Mouse (Mus musculus) kidney, embryonic 14.5 days (tissue): ENCODE data around the gene Arhgef3. TPM values are rescaled to one million over a fixed set of nuclear protein-coding genes. Genes with fewer than 3 reads are reported as not detected.

Source experiments
- ATAC-seq: fragments of 200-750 bp; cut with Nextera tagmentation; 2 replicates; pipeline ENCODE4 v1.8.0; 2017; ENCODE audit warnings: moderate number of reproducible peaks, mild to moderate bottlenecking, moderate TSS enrichment, moderate library complexity; ENCODE audit not compliant: low FRiP score, low TSS enrichment
- H3K27ac ChIP-seq: fragments of 300-500 bp; sonication (generic); 2 replicates; pipeline ENCODE4 v1.5.1; 2014; ENCODE audit warnings: low read depth, mild to moderate bottlenecking, low read length, moderate library complexity, mixed read lengths
- H3K27me3 ChIP-seq: fragments of 300-500 bp; sonication (generic); 2 replicates; pipeline ENCODE4 v1.6.1; 2014; ENCODE audit warnings: mild to moderate bottlenecking, low read length; ENCODE audit not compliant: control insufficient read depth, insufficient read depth
- H3K36me3 ChIP-seq: fragments of 300-500 bp; sonication (generic); 2 replicates; pipeline ENCODE4 v1.6.1; 2014; ENCODE audit warnings: low read length, mixed read lengths; ENCODE audit not compliant: control insufficient read depth, insufficient read depth
- H3K4me1 ChIP-seq: fragments of 300-500 bp; sonication (generic); 2 replicates; pipeline ENCODE4 v1.6.1; 2014; ENCODE audit warnings: low read length, mixed read lengths; ENCODE audit not compliant: control insufficient read depth, insufficient read depth
- H3K4me2 ChIP-seq: fragments of 300-500 bp; sonication (generic); replicated peaks from 2 replicates; pipeline ENCODE4 v1.6.1; 2014; ENCODE audit warnings: low read depth, mild to moderate bottlenecking, low read length
- H3K4me3 ChIP-seq: fragments of 300-500 bp; sonication (generic); 2 replicates; pipeline ENCODE4 v1.5.1; 2014; ENCODE audit warnings: mild to moderate bottlenecking, low read length
- H3K9ac ChIP-seq: fragments of 300-500 bp; sonication (generic); 2 replicates; pipeline ENCODE4 v1.6.1; 2014; ENCODE audit warnings: low read depth, mild to moderate bottlenecking, low read length, moderate library complexity
- H3K9me3 ChIP-seq: fragments of 300-500 bp; sonication (generic); 2 replicates; pipeline ENCODE4 v1.6.1; 2016; ENCODE audit warnings: low read length; ENCODE audit not compliant: control insufficient read depth
- whole genome bisulfite sequencing: fragments of 180-500 bp; shearing (Covaris S2); extraction: QIAGEN DNeasy Blood & Tissue Kit; methylation state at CpG from one replicate; pipeline ENCODE4 v1.1.7; 2014; 5-methylcytosine and 5-hydroxymethylcytosine counted together
- polyA plus RNA-seq: library from polyadenylated mRNA; unstranded; fragments of >200 nt; fragmentation: Nextera tagmentation; extraction: Ambion mirVana; gene quantifications from 2 replicates; pipeline ENCODE4 v1.2.1, GENCODE M21; 2014

Gene Arhgef3
- polyA plus RNA-seq, 1 experiment from 2014 or later = 15.0 TPM

DNA sequence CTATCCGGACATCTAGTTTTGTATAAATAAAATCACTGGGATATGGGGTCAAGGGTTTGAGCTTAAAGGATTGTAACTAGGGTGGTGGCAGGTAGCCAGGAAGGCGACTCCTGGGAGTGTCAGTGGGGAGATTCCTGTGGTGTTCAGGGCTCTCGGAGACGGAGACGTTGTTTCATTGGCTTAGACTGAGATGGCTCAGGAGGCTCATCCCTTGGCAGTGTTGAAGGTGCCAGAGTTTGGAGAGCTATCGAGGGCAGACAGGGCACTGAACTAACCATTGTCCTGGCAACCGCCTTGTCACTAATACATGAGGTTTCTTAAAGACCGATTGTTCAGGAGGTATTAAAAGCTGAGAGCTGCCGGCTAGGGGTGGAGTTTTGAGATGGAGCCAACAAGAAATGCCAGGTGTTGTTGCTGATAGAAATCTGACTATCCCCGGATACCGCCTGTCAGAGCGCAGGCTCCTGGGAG lies 60.2 kb downstream of the Arhgef3 start:
- 65% methylated on average over 12 of the region's 12 CpGs for WGBS
- H3K4me1 ChIP-seq = no peaks in the 10 kb centered on the region; the same call in 1 of the 2 replicates
- no peak for ATAC-seq

DNA sequence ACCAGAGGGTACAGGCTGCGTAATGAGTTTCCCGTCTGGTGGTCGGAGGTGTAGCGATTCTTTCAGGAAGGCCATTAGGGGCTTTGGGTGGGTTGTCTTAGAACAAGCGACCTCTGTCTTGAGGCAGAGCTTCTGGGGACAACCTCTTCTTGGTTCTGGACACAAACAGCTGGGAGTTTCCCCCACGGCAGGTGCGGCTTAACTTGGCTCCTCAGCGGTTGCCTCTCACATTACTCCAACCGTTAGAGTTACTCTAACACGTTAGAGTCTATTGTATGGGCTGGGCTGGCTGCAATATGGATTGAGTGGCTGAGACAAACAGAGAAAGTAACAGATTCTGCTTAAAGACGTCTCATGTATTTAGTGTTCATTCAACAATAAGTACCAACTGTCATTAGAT lies 60.6 kb downstream of the Arhgef3 start:
- H3K9me3 ChIP-seq = no peaks in the 10 kb centered on the region; the same call in 1 of the 2 replicates
- no peaks in the 10 kb centered on the region for H3K27me3 ChIP-seq
- no peak overlapping the region for H3K27ac ChIP-seq
- H3K4me2 ChIP-seq = no peak overlapping the region
- ATAC-seq = no peak
- no peaks in the 10 kb centered on the region for H3K36me3 ChIP-seq
- H3K9ac ChIP-seq = no peak overlapping the region
- 71% methylated on average over 11 of the region's 11 CpGs for WGBS
- no peaks in the 10 kb centered on the region; the same call in 1 of the 2 replicates for H3K4me1 ChIP-seq
- H3K4me3 ChIP-seq = no peak overlapping the region

More for the DNA sequence above, 60.2 kb downstream of the Arhgef3 start:
- Histone ChIP-seq H3K4me2 (no peak overlapping the region), H3K9me3 (no peaks in the 10 kb centered on the region; the same call in 1 of the 2 replicates), H3K36me3 (no peaks in the 10 kb centered on the region), H3K4me3 (no peak overlapping the region), H3K27ac (no peak overlapping the region), H3K27me3 (no peaks in the 10 kb centered on the region), H3K9ac (no peak overlapping the region)

DNA sequence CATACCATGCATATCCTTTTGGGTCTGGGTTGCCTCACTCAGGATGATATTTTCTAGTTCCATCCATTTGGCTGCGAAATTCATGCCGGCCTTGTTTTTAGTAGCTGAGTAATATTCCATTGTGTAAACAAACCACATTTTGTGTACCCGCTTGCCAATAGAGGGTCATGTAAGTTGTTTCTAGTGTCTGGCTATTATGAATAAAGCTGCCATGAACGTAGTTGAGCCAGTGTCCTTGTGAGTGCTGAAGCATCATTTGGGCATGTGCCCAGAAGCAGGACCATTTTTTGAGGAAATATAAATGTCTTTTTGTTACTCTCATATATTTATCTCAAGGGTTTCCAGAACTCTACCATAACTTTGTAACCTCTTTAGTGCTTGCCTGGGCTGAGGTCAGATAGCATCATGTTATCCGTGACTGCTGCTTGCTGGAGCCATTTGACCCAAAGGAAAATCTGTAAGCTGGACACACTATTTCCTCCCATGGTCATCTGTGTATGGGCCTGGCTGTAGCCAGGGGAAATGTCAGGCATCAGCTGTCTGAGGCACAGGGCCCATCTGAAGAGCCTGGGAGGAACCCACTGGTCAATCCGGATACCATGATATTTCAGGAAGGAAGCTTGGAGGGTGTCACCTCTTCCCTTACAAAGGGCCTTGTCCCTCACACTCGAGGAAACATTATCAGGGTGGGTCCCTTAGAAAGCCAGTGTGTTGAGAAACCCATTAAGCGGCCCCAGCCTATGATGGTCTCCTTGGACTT lies 63.3 kb downstream of the Arhgef3 start:
- ATAC-seq = no peak
- Histone ChIP-seq H3K27ac (no peak overlapping the region), H3K4me3 (no peak overlapping the region)

DNA sequence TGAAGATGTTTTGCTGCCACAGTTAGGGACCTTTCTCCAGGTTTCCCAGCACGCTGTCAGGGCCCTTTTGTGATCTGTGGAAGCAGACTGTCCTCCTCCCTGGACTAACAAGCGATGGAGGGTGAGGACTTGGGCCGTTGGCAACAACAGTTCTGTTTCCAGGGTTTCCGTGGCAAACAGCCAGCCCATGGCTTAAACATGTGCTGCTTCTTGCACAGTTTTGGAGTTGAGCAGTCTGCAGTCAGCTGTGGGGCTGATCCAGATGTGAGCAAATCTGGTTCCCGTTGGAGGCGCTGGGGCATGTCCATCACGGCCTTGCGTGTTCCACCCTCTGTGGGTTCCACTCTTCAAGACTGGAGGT lies 63.8 kb downstream of the Arhgef3 start:
- H3K4me2 ChIP-seq = no peak overlapping the region
- no peaks in the 10 kb centered on the region for H3K36me3 ChIP-seq
- peaks cover 13% of the 10 kb centered on the region for H3K4me1 ChIP-seq
- H3K9me3 ChIP-seq = no peaks in the 10 kb centered on the region
- WGBS = 82% methylated on average over 8 of the region's 8 CpGs
- H3K27me3 ChIP-seq = no peaks in the 10 kb centered on the region
- H3K4me3 ChIP-seq = no peak overlapping the region
- H3K9ac ChIP-seq = no peak overlapping the region
- H3K27ac ChIP-seq = no peak overlapping the region
- no peak for ATAC-seq

More for the DNA sequence above, 63.3 kb downstream of the Arhgef3 start:
- H3K9ac ChIP-seq = no peak overlapping the region
- no peaks in the 10 kb centered on the region for H3K36me3 ChIP-seq
- H3K4me1 ChIP-seq = peaks cover 9% of the 10 kb centered on the region
- no peak overlapping the region for H3K4me2 ChIP-seq
- H3K9me3 ChIP-seq = no peaks in the 10 kb centered on the region
- WGBS = 83% methylated on average over 8 of the region's 8 CpGs
- H3K27me3 ChIP-seq = no peaks in the 10 kb centered on the region

DNA sequence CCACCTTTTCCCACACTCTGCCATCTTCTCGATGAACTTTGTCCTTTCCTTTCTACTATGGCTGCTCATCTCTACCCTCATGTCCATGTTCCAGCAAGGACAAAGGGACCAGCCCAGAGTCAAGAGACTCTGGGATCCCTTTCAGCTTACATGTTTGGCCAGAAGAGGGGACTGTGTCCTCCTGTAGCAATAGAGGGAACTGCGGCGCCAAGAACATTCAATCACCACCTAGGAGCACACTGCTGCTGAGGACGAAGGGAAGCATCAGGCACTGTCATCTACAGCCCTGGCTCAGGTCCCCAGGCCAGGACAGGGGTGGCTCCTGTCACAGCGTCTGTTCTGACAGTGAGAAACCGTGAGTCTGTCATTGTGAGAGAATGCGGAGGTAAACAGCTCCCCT lies 65.1 kb downstream of the Arhgef3 start:
- no peak overlapping the region for H3K4me2 ChIP-seq
- no peaks in the 10 kb centered on the region for H3K27me3 ChIP-seq
- no peaks in the 10 kb centered on the region for H3K9me3 ChIP-seq
- no peak overlapping the region for H3K9ac ChIP-seq
- ATAC-seq = no peak
- no peak overlapping the region for H3K27ac ChIP-seq
- H3K4me3 ChIP-seq = no peak overlapping the region
- 79% methylated on average over 7 of the region's 7 CpGs for WGBS
- H3K4me1 ChIP-seq = peaks cover 13% of the 10 kb centered on the region
- H3K36me3 ChIP-seq = no peaks in the 10 kb centered on the region

DNA sequence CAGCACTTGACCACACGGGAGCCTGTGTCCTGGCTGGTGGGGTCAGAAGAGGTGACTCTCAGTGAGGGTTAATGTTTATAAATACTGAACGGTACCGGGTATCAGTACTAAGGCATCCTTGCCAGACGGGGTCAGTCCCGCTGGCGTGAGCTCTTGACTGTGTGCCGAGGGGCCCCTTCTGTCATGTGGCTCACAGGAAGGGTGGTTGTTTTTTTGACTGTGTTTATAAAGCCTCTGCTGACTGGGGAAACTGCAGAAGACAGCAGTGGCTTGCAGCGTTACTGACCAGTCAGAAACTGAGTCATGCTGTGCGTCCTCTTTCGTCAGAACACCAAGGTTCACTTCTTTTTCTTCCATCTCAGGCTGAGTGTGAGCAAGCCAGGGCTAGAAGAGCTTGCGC lies 67.4 kb downstream of the Arhgef3 start:
- no peak overlapping the region for H3K4me3 ChIP-seq
- no peak overlapping the region for H3K27ac ChIP-seq
- H3K9me3 ChIP-seq = no peaks in the 10 kb centered on the region
- ATAC-seq = no peak; the same call in 1 of the 2 replicates
- no peaks in the 10 kb centered on the region for H3K27me3 ChIP-seq
- no peak overlapping the region for H3K9ac ChIP-seq
- no peak overlapping the region for H3K4me2 ChIP-seq
- peaks cover 13% of the 10 kb centered on the region for H3K4me1 ChIP-seq
- H3K36me3 ChIP-seq = no peaks in the 10 kb centered on the region
- 42% methylated on average over 11 of the region's 11 CpGs for WGBS

DNA sequence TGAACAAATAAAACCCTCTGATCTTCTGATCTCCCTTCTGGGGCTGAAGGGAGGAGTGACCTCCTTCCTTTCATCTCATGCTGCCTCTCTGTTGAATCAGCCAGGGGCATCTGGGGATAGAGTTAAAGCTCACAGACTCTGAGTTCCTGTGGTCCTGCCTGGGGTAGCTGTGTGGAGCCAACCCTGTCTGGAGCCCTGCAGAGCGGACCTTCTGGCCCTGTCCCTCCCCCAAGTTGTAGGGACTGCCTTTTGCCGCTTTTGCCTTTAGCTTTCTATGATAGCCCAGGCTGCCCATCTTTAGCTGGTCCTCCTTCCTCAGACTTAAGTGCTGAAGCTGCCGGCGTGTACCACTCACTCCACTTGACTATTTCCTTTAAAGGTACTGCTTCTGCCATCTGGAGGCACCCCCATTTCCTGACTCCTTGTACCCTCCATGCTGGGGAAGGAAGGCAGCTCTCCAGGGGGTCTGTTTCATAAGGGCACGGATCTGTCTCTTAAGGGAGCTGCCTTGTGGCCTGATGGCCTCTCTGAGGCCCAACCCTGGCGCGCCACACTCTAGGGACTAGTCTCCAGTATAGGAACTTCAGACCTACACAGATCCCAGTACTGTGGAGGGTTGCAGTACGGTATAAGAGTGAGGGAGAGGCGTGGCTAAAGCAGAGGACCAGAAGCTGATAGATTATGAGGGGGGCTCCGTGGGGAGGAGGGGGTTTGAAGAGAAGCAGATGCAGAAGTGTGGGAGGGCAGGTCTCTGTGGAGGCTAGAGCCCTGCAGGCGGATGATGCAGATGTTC lies 68.1 kb downstream of the Arhgef3 start:
- Histone ChIP-seq H3K36me3 (no peaks in the 10 kb centered on the region), H3K9ac (no peak overlapping the region), H3K27me3 (no peaks in the 10 kb centered on the region), H3K9me3 (no peaks in the 10 kb centered on the region), H3K4me2 (no peak overlapping the region), H3K4me1 (peaks cover 13% of the 10 kb centered on the region), H3K4me3 (no peak overlapping the region), H3K27ac (no peak overlapping the region)
- ATAC-seq = peak; percentile 51
- 70% methylated on average over 11 of the region's 11 CpGs for WGBS

DNA sequence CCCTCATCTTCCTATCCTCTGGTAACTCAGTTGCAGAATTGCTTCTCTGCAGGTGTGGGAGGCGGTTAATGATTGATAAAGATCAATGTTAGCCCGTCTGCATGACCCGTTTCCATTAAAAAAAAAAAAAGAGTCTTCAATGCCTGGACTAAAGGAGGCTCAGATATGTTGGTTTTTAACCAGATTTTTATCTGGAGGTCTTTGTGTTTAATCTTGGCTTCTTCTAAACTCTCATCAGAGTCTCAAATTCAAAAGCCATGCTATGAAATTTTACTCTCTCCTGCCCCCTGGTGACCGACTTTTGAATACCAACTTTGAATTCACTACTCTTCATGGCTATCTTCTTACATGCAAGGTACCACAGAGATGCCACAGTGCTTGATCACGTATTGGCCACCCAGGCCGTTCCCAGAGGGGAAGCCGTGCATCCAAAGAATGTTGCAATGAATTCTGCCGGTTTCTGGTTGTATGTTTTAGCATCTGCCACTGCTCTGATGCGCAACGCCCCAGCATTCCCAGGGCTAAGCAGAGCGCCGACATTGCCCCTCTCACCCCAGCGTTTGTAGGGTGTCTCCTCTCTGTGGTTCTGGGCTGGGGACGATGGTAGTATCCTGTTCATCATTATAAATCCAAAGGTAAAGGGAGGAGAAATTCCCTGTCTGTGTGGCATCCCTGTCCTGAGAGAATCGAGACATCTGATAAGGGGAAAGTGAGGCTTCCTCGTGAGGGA lies 69.0 kb downstream of the Arhgef3 start:
- H3K9ac ChIP-seq = no peak overlapping the region
- H3K27me3 ChIP-seq = no peaks in the 10 kb centered on the region
- H3K4me3 ChIP-seq = no peak overlapping the region
- peaks cover 13% of the 10 kb centered on the region for H3K4me1 ChIP-seq
- no peaks in the 10 kb centered on the region for H3K36me3 ChIP-seq
- no peak overlapping the region for H3K27ac ChIP-seq
- no peak overlapping the region for H3K4me2 ChIP-seq
- no peaks in the 10 kb centered on the region for H3K9me3 ChIP-seq
- no peak for ATAC-seq
- 61% methylated on average over 16 of the region's 16 CpGs for WGBS
